Mouse (Mus musculus) neutrophil, adult 65 days (primary cell): ENCODE data around the gene Ccdc96. TPM values are rescaled to one million over a fixed set of nuclear protein-coding genes. Genes with fewer than 3 reads are reported as not detected.

Source experiments
- total RNA-seq: library from RNA; stranded (reverse); gene quantifications from 2 replicates; pipeline ENCODE4 v1.2.4, GENCODE M21; 2023

Ccdc96 gene
- 0.76 and 0.98 TPM in 2 replicates for total RNA-seq

DNA sequence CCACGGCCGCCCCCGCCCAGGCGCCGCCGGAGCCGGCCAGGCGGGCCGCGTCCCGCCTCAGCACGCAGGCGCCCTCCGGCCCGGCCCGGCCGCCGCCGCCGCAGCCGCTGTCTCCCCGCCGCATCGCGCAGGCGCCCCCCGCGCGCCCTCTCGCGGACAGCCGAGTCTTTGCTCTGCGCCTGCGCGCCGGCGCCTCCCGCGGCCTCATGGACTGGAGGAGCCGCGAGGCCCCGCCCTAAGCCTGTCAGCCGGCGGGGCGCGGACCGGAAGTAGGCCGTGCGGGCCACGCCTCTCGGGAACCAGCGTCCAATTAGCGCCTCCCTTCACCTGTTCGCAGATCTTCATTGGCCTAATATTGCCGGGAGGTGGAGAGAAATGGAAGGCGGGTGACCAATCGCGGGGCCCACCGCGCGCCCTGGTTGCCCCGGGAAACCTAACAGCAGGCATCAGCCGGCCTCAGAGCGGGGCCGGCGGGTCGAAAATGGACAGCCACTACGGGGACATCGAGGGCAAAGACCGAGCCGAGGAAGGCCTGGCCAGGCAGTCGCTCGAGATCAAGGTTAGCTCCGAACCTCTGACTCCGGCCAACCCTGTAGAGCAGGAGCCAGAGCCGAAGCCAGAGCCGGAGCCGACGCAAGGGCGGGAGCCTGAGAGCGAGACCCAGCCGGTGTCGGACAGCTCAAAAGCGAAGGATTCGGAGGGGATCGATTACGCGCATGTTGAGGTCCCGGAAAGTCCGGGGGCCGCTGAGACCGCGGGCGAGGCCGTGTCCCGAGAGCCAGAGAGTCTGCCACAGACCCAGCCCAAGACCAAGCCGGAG is at the start of gene Ccdc96, which contains the start of gene Tada2b:
Ccdc96 (plus strand) TSS at position 418 of the 820 bp plus-strand sequence.
Tada2b (minus strand) TSS at position 115 of the 820 bp plus-strand sequence.

DNA sequence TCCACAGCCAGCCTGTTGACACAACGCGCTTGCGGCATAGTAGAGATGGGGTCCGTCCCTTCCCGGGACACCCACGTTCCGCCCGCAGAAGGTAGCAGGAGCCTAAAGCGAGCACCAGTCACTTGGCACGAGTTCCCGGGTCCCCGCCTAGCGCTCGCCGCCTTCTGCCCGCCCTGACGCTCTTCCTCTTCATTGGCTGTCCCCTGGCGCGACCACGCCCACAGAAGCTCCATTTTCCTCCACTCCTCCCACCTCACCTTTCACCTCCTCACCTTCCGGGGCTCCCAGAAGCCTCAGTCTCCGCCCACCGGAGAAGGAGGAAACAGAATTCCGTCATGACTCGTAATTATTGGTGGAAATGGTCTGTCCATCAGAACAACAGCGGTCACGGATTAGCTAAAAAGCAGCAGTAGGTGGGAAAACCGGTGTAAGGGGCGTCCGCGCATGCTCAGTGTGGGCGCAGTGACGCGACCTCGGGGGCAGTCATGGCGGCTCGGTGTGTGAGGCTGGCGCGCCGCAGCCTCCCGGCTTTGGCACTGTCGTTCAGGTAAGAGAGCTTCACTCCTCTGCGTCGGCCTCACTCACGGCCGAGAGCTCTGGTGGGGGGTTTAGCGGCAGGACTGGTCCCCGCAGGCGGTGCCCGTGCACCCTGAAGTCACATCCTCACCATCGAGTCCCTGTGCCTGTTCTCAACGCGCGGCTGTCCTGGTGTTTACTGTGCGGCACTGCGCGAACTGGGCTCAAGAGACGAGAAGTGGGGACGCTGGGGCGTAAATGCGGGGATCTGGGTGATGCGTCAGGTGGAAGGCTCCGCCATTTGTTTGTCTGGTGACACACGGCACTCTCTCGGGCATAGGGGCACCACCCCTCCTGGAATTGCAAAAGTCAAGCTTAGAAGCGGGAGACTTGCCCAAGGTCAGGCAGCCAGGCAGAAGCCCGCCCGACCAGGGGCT is 19.4 kb upstream of the Ccdc96 start, which contains the start of gene Grpel1:
Grpel1 (plus strand) TSS at position 290 of the 953 bp plus-strand sequence.

Other genes starting within 250 kb of the Ccdc96 start
- gene Sorcs2, start 86.4 kb upstream of the Ccdc96 start, total RNA-seq = 0.13 and 0.52 TPM in 2 replicates
- 24.2 and 25.0 TPM in 2 replicates for gene Grpel1, start 19.6 kb upstream of the Ccdc96 start, total RNA-seq
- 12.1 and 14.1 TPM in 2 replicates for gene Tada2b, start 303 bp upstream of the Ccdc96 start, total RNA-seq
- 80.4 and 107 TPM in 2 replicates for gene Tbc1d14, start 108.7 kb downstream of the Ccdc96 start, total RNA-seq
- gene D5Ertd579e, start 211.4 kb downstream of the Ccdc96 start, total RNA-seq = 20.7 and 24.0 TPM in 2 replicates